Mouse (Mus musculus) B cell, adult 62 days (primary cell): ENCODE data around the gene Slc16a8. TPM values are rescaled to one million over a fixed set of nuclear protein-coding genes. Genes with fewer than 3 reads are reported as not detected.

Experiments used
- total RNA-seq: library from RNA; stranded (reverse); gene quantifications from 4 replicates; pipeline ENCODE4 v1.2.4, GENCODE M21; 2023

Slc16a8 gene
- not detected in 4 replicates for total RNA-seq

DNA sequence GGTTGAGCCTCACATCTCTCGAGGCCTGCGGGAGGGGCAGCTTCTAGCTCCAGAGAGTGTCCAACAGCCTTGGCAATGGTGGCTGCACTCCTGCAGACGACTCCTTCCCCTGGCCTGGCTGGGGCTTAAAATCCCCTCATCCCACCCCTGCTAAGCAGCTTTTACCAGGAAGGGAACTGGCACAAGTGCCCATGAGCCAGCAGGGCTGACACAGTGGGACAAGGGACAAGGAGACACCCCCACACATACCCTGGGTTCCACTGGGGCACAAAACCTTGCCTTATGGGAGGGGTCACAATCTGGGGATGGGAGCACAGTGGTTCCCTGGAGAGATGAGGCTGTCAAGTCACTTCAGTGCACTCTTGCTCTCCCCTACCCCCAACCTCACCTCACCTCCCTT, at the start of gene Slc16a8:
Gene Slc16a8, minus strand, starts transcription at position 101 of the 400 bp plus-strand sequence.

DNA sequence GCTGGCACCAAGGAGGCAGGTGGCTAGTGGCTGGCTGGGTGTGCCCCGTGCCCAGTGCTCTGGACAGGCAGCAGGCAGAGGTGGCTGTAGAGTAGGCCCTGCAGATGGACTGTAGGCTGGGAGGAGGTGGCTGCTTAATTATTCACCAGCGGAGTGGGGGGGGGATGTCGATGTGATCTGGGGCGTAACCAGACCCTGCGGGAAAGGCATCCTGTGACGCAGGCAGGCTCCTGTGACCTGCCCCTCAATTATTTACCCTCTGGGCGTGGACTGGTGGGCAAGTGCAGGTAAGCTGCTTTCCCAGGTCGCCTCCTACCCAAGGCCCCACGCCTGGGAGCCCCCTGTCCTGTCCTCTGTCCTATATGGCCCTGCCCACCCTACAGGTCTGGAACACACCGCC, 30.8 kb upstream of the Slc16a8 start, which contains the start of gene Baiap2l2:
Gene Baiap2l2, minus strand, starts transcription at position 139 of the 400 bp plus-strand sequence.

DNA sequence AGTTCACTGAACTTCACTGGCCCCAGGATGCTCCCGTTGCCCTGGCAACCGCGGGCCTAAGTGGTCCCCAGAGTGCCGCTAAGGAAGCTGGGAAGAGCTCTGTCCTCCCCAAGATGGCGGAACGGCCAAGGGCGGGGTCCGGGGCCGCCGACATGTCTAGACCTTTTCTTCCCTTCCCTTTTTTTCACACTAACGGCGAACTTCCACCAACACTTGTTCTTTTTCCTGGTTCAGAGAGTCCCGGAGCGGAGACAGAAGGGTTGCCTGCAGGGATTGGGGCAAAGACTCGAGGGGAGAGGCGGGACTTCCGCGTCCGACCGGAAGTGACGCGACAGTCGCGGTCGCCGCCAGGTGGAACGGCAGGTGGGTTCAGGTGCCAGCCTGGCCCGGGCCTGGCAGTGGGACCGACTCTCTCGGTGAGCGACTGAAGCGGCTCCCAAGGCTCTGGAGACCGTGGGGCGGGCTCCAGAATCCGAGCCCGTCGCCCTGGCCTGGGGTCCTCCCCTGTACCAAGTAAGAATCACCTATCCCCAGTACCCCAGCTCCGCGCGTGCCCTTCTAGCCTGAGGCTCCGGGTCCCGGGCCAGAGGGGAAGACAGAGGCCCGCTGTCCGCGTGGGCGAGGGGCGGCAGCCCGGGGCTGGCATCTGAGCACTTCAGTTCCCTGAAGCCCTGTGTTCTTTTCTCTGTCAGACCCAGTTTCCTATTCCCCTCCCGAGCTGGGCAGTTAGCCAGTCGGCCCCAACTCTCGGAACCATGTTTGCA, 25.3 kb downstream of the Slc16a8 start, which contains the start of the genes Pick1 and Gm49486:
Gene Pick1, plus strand, starts transcription at position 116 of the 764 bp plus-strand sequence.
Gene Gm49486, plus strand, starts transcription at position 334 of the 764 bp plus-strand sequence.

Other genes with a start within 250 kb of the Slc16a8 start
- gene H1f0, start 226.3 kb downstream of the Slc16a8 start, total RNA-seq, result 2.6 to 4.8 TPM (median 3.2 TPM) in 4 replicates
- not detected in 4 replicates for gene Galr3, start 212.9 kb downstream of the Slc16a8 start, total RNA-seq
- gene Ankrd54, start 191.9 kb downstream of the Slc16a8 start, total RNA-seq, result 33.0 to 36.2 TPM (median 34.8 TPM) in 4 replicates
- gene Eif3l, start 179.6 kb downstream of the Slc16a8 start, total RNA-seq, result 98.5 to 108 TPM (median 105 TPM) in 4 replicates
- 41.7 to 56.4 TPM (median 50.6 TPM) in 4 replicates for gene Micall1, start 145.9 kb downstream of the Slc16a8 start, total RNA-seq
- gene Polr2f, start 113.8 kb downstream of the Slc16a8 start, total RNA-seq, result 38.2 to 58.6 TPM (median 48.1 TPM) in 4 replicates
- gene 1700088E04Rik, start 113.5 kb downstream of the Slc16a8 start, total RNA-seq, result not detected in 4 replicates
- gene Sox10, start 89.5 kb downstream of the Slc16a8 start, total RNA-seq, result not detected in 4 replicates
- gene Pick1, start 25.6 kb downstream of the Slc16a8 start, total RNA-seq, result 34.2 to 40.6 TPM (median 37.6 TPM) in 4 replicates
- gene Gm49486, start 25.4 kb downstream of the Slc16a8 start, total RNA-seq, result 0.51 to 3.3 TPM (median 1.1 TPM) in 4 replicates
- gene Baiap2l2, start 30.8 kb upstream of the Slc16a8 start, total RNA-seq, result not detected in 4 replicates
- gene Pla2g6, start 73.6 kb upstream of the Slc16a8 start, total RNA-seq, result 13.4 to 16.9 TPM (median 15.6 TPM) in 4 replicates
- 91.7 to 120 TPM (median 98.1 TPM) in 4 replicates for gene Maff, start 91.9 kb upstream of the Slc16a8 start, total RNA-seq
- gene Tmem184b, start 148.8 kb upstream of the Slc16a8 start, total RNA-seq, result 36.7 to 44.2 TPM (median 38.3 TPM) in 4 replicates
- gene Csnk1e, start 200.8 kb upstream of the Slc16a8 start, total RNA-seq, result 41.3 to 53.2 TPM (median 43.4 TPM) in 4 replicates